Mouse (Mus musculus): ENCODE results near the gene Iqcf1.

The Iqcf1 gene

DNA sequence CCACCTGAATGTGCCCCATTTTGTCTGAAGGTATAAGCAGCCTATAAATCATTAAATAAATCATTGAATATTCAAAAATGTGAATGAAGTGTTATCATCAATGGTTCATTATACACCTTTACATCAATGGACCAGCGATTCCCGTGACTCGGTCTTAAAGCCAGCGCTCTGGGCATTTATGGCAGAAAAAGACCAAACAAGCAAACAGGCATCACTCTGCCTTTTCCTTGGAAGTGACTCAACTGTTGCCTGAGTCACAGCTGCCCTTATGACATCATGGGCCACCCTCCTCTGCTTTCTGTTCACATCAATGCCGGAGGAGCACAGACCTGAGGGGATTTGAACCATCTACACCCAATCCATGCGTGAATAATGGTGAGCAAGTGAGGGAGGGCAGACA lies at the start of gene Iqcf1:
Gene Iqcf1 (plus strand): TSS at position 301 of the 400 bp plus-strand sequence.
- DNase-seq (ENCODE audit: low read depth): no peak

DNA sequence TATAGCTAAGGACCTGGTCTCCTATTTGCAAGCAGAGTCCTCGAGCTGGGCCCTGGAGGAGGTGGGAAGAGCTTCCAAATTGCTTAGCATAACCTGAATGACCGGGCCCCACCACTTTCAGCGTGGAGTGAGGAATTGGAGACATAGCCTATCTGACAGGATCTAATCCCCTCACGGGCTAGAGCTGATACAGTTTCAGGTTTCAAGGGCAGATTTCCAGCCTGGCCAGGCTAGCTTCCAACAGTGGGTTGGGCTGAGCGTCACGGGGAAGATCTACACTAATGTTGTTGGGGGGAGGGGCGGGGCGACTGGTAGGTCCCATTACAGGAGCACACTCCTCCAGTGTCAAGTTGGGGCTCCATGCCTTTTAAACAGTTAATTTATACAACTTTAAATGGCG lies 49.1 kb upstream of the Iqcf1 start:
- DNase-seq (ENCODE audit: low read depth): no peak

DNA sequence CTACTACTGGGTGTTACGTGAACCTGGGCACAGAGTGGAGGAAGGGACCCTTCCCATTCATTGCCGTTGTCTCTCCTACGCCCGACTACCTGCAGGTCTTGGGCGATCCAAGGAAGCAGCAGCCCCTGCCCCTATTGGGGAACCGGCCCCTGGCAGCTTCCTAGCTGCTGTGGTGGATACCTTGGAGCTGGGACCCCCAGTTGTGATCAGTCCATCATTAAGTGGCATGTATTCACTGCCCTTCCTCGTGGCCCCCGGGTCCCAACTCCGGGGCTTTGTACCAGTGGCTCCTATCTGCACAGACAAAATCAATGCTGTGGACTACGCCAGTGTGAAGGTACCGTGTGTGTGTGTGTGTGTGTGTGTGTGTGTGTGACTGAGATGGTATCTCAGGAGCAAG lies 48.5 kb upstream of the Iqcf1 start:
- no peak for DNase-seq (ENCODE audit: low read depth)

- no peak for DNase-seq (ENCODE audit: low read depth)
These were observed 47.9 kb upstream of the Iqcf1 start for GRCm38 (mm10) chr9:106451899-106452298.

DNA sequence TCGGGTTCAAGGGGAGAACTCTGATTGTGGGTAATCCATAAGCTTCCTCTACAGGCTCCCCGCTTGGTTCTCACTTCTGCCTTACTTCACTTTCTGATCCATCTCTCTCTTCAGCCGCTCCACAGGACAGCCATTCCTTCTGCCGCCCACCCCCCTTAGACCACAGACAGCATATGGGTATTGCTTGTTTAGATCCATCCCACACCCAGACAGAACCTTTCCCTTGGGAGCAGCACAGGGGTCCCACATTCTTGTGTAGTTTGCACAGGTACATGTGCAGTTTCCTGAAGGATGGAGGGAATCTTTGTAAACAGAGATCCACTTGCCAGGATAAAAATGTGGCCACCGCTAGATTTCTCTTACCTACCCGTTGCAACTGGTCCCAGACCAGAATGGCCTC lies 47.4 kb upstream of the Iqcf1 start:
- no peak for DNase-seq (ENCODE audit: low read depth)

- DNase-seq (ENCODE audit: low read depth): no peak
These were observed 46.9 kb upstream of the Iqcf1 start for GRCm38 (mm10) chr9:106452821-106453220.

- no peak for DNase-seq (ENCODE audit: low read depth)
These were observed 46.3 kb upstream of the Iqcf1 start, which contains the start of gene Pcbp4 for GRCm38 (mm10) chr9:106453271-106454070. Gene Pcbp4, plus strand, starts transcription at chr9:106453291.

DNA sequence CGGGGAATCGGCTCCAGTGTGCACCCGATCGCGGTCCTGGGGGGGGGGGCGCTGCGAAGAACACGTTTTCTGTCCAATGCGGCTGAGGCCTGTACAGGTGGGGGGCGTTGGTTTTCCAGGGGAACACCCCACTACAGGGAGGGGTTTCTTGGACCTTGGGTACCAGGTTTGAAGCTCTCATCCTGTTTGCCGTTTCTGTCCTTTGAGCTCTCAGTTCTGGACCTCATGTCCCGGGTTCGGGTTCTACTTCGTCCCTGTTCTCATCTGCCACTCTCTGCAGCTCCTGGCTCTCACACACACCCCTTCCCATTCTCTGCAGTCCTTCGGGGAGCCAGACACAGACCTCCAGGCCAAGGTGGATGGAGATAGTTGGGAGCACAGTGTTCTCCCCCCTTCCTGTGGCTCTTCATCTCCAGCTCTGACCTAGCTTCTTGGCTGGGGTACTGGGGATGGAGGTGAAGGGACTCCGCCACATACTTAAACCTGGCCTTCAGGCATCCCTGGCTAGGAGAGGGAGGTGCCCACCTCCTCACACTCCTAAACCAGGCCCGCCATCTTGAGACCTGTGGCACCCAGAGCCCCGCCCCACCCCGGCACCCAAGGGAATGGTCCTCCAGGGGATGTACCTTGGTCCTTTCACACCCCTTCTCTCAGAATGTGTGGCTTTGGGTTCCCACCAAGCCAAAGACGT lies 45.6 kb upstream of the Iqcf1 start:
- DNase-seq (ENCODE audit: low read depth): no peak

DNA sequence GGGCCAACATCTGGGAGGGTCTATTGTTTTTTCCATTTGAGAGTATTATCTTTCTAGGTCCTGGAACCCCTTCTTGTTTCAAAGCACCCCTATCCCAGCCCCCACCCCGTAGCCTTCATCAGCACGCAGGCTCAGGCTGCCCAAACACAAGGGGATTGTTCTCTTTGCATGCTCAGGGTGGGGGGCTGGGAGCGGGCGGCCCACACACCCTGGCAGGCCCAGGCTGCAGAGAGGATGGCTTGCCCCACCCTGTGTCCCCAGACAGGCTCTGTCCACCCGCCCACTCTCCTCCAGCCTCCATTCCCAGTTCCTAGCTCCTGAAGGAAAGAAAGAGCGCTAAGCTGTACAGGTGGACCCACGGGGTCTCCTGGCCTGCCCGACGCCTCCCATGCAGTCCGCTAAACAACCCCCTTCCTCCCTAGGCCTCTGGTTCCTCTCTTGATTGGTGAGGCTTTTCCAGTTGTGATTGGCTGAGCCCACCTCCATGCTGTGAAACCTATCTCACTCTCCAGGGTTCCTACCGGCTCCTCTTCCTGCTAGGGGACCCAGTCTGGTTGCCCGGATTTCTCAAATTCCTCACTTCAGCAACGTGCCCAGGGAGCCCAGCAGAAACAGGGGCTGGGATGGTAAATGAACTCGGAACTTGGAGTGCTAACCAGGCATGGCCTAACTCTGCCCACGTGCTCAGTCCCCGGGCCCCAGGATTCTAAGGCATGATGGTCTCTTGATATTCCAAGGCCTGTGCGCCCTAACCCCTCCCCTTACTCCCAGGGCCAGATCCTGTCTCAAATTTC lies 44.7 kb upstream of the Iqcf1 start:
- no peak for DNase-seq (ENCODE audit: low read depth)

GRCm38 (mm10) chr9:106456325-106457162 lies 43.2 kb upstream of the Iqcf1 start:
- no peak for DNase-seq (ENCODE audit: low read depth)

GRCm38 (mm10) chr9:106457163-106457559 lies 42.6 kb upstream of the Iqcf1 start:
- DNase-seq (ENCODE audit: low read depth): no peak

DNA sequence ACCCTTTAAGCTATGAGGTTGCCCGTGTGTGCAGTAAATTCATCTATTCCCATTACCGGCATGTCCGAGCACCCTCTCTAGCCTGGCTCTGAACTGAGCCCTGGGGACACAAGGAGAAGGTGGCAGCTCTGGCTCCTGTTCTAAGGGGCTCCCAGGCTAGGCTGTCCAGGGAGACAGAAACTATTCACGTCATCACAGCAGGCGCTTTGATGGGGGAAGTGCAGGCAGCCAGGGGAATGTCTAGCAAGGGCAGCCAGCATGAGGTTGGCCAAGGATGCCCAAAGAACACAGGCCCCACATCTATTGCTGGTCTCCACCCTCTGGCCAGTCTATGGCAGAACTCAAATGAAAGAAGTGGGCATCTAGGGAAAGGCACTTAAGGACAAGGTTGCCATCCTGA lies 41.8 kb upstream of the Iqcf1 start:
- DNase-seq (ENCODE audit: low read depth): no peak

- DNase-seq (ENCODE audit: low read depth): no peak
These were observed 39.8 kb upstream of the Iqcf1 start for GRCm38 (mm10) chr9:106459946-106460345.

DNA sequence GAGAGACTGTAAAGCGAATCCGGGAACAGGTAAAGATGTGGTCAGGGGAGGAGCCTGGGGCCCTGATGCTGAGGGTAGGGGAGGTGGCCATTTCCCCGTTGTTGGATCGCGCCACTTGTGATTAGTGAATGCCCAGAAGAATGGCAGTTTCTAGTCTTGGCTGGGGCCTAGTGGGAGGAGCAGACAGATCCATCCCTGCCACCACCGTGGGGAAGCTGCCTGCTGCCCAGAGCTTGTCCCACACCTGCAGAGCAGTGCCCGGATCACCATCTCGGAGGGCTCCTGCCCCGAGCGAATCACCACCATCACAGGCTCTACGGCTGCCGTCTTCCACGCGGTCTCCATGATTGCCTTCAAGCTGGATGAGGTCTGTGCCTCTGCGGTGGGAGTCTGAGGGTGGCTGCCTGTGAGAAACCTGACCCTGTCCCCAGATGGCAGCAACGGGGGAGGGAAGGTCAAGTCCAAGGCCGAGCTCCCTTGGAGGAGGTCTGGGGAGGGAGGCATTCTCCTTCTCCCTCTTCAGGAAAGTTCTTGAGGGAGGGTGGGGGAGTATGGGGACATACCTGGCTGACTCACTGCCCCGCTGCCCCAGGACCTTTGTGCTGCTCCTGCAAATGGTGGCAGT lies 39.3 kb upstream of the Iqcf1 start:
- DNase-seq (ENCODE audit: low read depth): no peak

DNA sequence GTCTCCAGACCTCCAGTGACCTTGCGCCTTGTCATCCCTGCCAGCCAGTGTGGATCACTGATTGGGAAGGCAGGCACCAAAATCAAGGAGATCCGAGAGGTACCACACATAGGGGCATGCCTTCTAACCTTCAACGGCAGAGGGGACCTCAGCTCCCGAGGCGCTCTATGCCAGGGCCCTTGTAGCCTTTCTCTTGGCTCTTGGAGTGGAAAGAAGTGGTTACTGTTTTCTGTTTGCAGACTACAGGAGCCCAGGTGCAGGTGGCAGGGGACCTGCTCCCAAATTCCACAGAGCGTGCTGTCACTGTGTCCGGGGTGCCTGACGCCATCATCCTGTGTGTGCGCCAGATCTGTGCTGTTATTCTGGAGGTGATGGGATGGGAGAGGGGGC lies 38.7 kb upstream of the Iqcf1 start:
- DNase-seq (ENCODE audit: low read depth): no peak

GRCm38 (mm10) chr9:106461641-106462429 lies 37.9 kb upstream of the Iqcf1 start:
- DNase-seq (ENCODE audit: low read depth): no peak

- DNase-seq (ENCODE audit: low read depth): no peak
These were observed 37.4 kb upstream of the Iqcf1 start for GRCm38 (mm10) chr9:106462430-106462800.

DNA sequence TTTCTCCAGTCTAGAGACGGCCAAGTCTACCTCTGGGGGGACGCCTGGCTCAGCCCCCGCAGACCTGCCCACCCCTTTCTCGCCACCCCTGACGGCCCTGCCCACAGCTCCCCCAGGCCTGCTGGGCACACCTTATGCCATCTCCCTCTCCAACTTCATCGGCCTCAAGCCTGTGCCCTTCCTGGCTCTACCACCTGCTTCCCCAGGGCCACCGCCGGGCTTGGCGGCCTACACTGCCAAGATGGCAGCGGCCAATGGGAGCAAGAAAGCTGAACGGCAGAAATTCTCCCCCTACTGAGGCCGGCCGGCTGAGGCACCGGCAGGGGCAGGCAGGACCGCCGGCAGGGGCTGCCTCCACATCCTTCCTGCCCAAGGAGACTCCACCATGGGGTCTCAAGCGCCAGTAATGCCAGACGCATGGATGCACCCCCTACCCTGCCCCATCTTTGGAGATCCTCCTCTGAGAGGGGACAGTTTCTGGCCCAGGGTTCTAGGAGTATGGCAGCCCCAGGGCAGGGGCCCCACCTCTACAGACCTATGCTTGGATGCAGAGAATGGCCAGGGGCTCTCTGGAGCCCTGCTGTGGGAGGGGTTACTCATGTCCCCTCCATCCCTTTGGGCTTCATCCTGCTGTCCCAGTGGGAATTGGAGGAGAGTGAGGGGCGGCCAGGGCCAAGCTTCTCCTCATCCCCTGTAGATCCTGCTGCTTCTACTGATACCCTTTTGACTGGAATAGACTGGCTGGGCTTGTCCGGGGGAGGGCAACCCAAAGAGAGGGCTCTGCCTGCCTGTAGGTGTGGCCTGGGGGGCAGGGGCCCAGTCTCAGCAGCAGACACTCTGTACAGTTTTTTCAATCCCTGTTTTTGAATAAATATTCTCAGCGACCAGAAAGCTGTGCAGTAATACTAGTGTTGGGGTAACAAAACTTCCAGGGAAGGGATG lies 36.4 kb upstream of the Iqcf1 start:
- no peak for DNase-seq (ENCODE audit: low read depth)

DNA sequence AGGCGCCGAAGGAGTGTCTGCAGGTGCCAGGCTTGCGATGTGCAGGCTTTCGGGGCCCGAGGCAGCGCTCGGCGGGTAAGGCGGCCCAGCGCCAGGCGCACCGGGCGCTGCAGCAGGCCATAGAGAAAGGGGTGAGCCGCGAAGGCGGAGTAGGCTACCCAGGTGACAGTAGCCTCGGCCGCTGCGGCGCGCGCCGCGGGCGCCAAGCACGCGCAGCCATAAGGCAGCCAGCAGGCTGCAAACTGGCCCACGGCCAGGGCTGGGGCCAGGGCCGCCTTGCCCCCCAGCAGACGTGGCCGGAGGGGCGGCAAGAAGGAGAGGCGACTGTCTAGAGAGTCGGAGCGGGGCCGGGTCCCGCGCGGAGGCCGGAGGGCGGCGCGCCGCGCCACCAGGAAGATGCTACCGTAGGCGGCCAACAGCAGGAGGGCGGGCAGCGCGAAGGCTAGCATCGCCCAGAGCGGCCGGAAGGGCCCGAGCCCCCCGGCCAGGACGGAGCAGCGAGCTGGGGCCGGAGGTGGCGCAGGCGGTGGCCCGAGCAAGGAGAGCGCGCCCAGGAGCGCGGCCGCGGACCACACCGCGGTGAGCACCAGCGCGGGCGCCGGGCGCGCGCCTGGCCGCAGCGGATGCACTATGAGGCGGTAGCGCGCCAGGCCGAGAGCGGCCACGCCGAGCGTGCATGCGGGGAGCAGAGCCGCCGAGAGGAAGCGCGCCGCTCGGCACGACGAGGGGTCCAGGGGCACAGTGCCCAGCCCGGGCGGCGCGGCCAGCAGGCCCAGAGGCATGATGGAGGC lies 34.8 kb upstream of the Iqcf1 start:
- no peak for DNase-seq (ENCODE audit: low read depth)

All from c-Kit-positive CD71-positive TER-119-negative erythroid progenitor cells, embryonic 14.5 days (primary cell).